Mouse (Mus musculus) ES-E14 (cell line): ENCODE results near the gene Defb21. TPM values are rescaled to one million over a fixed set of nuclear protein-coding genes. Genes with fewer than 3 reads are reported as not detected.

ENCODE experiments used
- DNase-seq: peaks from one replicate; pipeline ENCODE4 v3.0.0-alpha.2; 2013; ENCODE audit warnings: low read depth, low spot score
- H3K27ac ChIP-seq: 2 replicates; pipeline ENCODE4 v1.5.1; 2012; ENCODE audit warnings: low read depth, mild to moderate bottlenecking, low read length, moderate library complexity, mixed read lengths; ENCODE audit not compliant: poor library complexity, insufficient read depth, severe bottlenecking
- H3K36me3 ChIP-seq: 2 replicates; pipeline ENCODE4 v1.6.1; 2012; ENCODE audit warnings: mild to moderate bottlenecking, low read length, moderate library complexity, mixed read lengths; ENCODE audit not compliant: control insufficient read depth, poor library complexity, insufficient read depth, severe bottlenecking
- H3K4me1 ChIP-seq, 2 experiments: fragments of 150-350 bp in 1 of 2; sonication (generic) in 1 of 2; 2 replicates each; pipeline ENCODE4 v1.6.1; 2012; ENCODE audit warnings: low read length in 2 of 2, mild to moderate bottlenecking in 1 of 2, mixed read lengths in 1 of 2; ENCODE audit not compliant: control insufficient read depth in 2 of 2, insufficient read depth in 2 of 2, poor library complexity in 1 of 2
- H3K4me3 ChIP-seq, 2 experiments: fragments of 150-350 bp in 1 of 2; sonication (generic) in 1 of 2; 2 replicates each; pipeline ENCODE4 v1.5.1; 2012; ENCODE audit warnings: low read length in 2 of 2, low read depth in 1 of 2, mild to moderate bottlenecking in 1 of 2, mixed read lengths in 1 of 2; ENCODE audit not compliant: insufficient read depth in 1 of 2, poor library complexity in 1 of 2, severe bottlenecking in 1 of 2
- H3K9ac ChIP-seq: 2 replicates; pipeline ENCODE4 v1.6.1; 2012; ENCODE audit warnings: low read depth, mild to moderate bottlenecking, low read length, mixed read lengths; ENCODE audit not compliant: poor library complexity, insufficient read depth, severe bottlenecking
- H3K9me3 ChIP-seq: fragments of 150-350 bp; sonication (generic); 2 replicates; pipeline ENCODE4 v1.6.1; 2012; ENCODE audit warnings: low read depth, mild to moderate bottlenecking, low read length; ENCODE audit not compliant: control insufficient read depth, insufficient read depth
- CHD2 ChIP-seq: IDR thresholded peaks from 2 replicates; pipeline ENCODE4 v1.6.1; 2014; ENCODE audit warnings: mild to moderate bottlenecking, low read depth, low read length, inconsistent platforms
- HCFC1 ChIP-seq: IDR thresholded peaks from 2 replicates; pipeline ENCODE4 v1.6.1; 2012; ENCODE audit warnings: low read length, inconsistent platforms, borderline replicate concordance; ENCODE audit not compliant: insufficient read depth
- MAFK ChIP-seq: IDR thresholded peaks from 2 replicates; pipeline ENCODE4 v1.6.1; 2014; ENCODE audit warnings: mild to moderate bottlenecking, low read depth, low read length, inconsistent platforms; ENCODE audit not compliant: insufficient read depth
- ZC3H11A ChIP-seq: IDR thresholded peaks from 2 replicates; pipeline ENCODE4 v1.6.1; 2012; ENCODE audit warnings: low read depth, mild to moderate bottlenecking, inconsistent platforms, low read length, borderline replicate concordance
- ZNF384 ChIP-seq: IDR thresholded peaks from 2 replicates; pipeline ENCODE4 v1.6.1; 2012; ENCODE audit warnings: low read depth, low read length, inconsistent platforms
- in situ Hi-C, 2 experiments: fragments of 600-800 bp; cut with MboI; formaldehyde crosslinking; loops; one replicate each; pipeline ENCODE4 v1.15.1; 2025; ENCODE audit warnings: low sequenced_read_pairs in 2 of 2, inconsistent platforms in 1 of 2; ENCODE audit not compliant: unreplicated experiment in 2 of 2
- total RNA-seq: library from RNA; depleted of rRNA; stranded (reverse); fragments of 300-350 nt; gene quantifications from 2 replicates; pipeline ENCODE4 v1.2.3, GENCODE M21; 2012; rRNA removed

Defb21 gene
- total RNA-seq, 1 experiment = not detected

- Histone ChIP-seq H3K9ac (no peak overlapping the region), H3K4me3 (no peak overlapping the region), H3K4me1 (0 out of 4 replicates have a peak, but pooled peaks cover 0 to 3% of the 10 kb centered on the region in 2 experiments), H3K9me3 (no peaks in the 10 kb centered on the region), H3K27ac (no peak overlapping the region), H3K36me3 (no peaks in the 10 kb centered on the region)
- no peak for DNase-seq
- no peak for TF ChIP-seq HCFC1
- TF ChIP-seq ZC3H11A = no peak
- TF ChIP-seq MAFK = no peak
- no peak for TF ChIP-seq ZNF384
- no peak for TF ChIP-seq CHD2
- in situ Hi-C loops = no loop called here
These were observed 49.6 kb downstream of the Defb21 start for GRCm38 (mm10) chr2:152622151-152622550.

- in situ Hi-C loops = no loop called here
- Histone ChIP-seq H3K9ac (no peak within 1 kb of the TSS), H3K4me1 (0 out of 4 replicates have a peak, but pooled peaks cover 0 to 3% of the 10 kb centered on the region in 2 experiments), H3K9me3 (no peaks in the 10 kb centered on the region), H3K36me3 (no peaks in the 10 kb centered on the region), H3K4me3 (no peak within 1 kb of the TSS), H3K27ac (no peak within 1 kb of the TSS)
- no peak for DNase-seq
- no peak for TF ChIP-seq MAFK
- TF ChIP-seq ZNF384 = no peak
- TF ChIP-seq ZC3H11A = no peak
- no peak for TF ChIP-seq HCFC1
- no peak for TF ChIP-seq CHD2
These were observed 50.4 kb downstream of the Defb21 start, which contains the start of gene Defb25 for GRCm38 (mm10) chr2:152622953-152623352. Gene Defb25, minus strand, starts transcription at chr2:152623053.

Other genes with a start within 250 kb of the Defb21 start
- 69.9 and 113 TPM in 2 replicates for gene Rbck1, start 240.1 kb upstream of the Defb21 start, total RNA-seq
- 18.5 and 29.2 TPM in 2 replicates for gene Trib3, start 228.7 kb upstream of the Defb21 start, total RNA-seq
- 2.1 and 3.3 TPM in 2 replicates for gene Nrsn2, start 196.1 kb upstream of the Defb21 start, total RNA-seq
- gene Sox12, start 174.7 kb upstream of the Defb21 start, total RNA-seq = 7.4 and 9.1 TPM in 2 replicates
- gene Zcchc3, start 157.7 kb upstream of the Defb21 start, total RNA-seq = 21.4 and 22.9 TPM in 2 replicates
- gene 6820408C15Rik, start 157.2 kb upstream of the Defb21 start, total RNA-seq = 0.18 and 0.58 TPM in 2 replicates
- not detected in 2 replicates for gene Defb23, start 108.1 kb upstream of the Defb21 start, total RNA-seq
- not detected in 2 replicates for gene Defb20, start 95.7 kb upstream of the Defb21 start, total RNA-seq
- gene Defb22, start 82.6 kb upstream of the Defb21 start, total RNA-seq = not detected in 2 replicates
- not detected in 2 replicates for gene Defb26, start 61.1 kb upstream of the Defb21 start, total RNA-seq
- not detected in 2 replicates for gene Defb28, start 54.5 kb upstream of the Defb21 start, total RNA-seq
- gene Defb29, start 32.6 kb upstream of the Defb21 start, total RNA-seq = not detected in 2 replicates
- not detected in 2 replicates for gene Gm17416, start 3.4 kb upstream of the Defb21 start, total RNA-seq
- not detected in 2 replicates for gene Defb19, start 7.6 kb downstream of the Defb21 start, total RNA-seq
- not detected in 2 replicates for gene Defb45, start 26.7 kb downstream of the Defb21 start, total RNA-seq
- 0.63 TPM in 1 of 2 replicates, not detected in the other for gene Defb36, start 31.6 kb downstream of the Defb21 start, total RNA-seq
- gene Defb25, start 50.3 kb downstream of the Defb21 start, total RNA-seq = 3.9 and 5.7 TPM in 2 replicates
- gene Rem1, start 54.2 kb downstream of the Defb21 start, total RNA-seq = 0.16 and 0.18 TPM in 2 replicates
- gene H13, start 96.7 kb downstream of the Defb21 start, total RNA-seq = 55.0 and 91.6 TPM in 2 replicates
- gene Mcts2, start 114.3 kb downstream of the Defb21 start, total RNA-seq = 39.3 and 87.4 TPM in 2 replicates
- gene Id1, start 163.5 kb downstream of the Defb21 start, total RNA-seq = 74.5 and 122 TPM in 2 replicates
- gene Cox4i2, start 181.4 kb downstream of the Defb21 start, total RNA-seq = 1.7 and 2.3 TPM in 2 replicates